Mouse (Mus musculus) gastrocnemius, postnatal 14 days (tissue): ENCODE results near the gene Stil. TPM values are rescaled to one million over a fixed set of nuclear protein-coding genes. Genes with fewer than 3 reads are reported as not detected.
A peak's percentile ranks its signal among the peaks of the same experiment; 100 is the strongest.

Experiments
- DNase-seq: peaks from one replicate; pipeline ENCODE4 v3.0.0; 2021; ENCODE audit warnings: mixed read lengths
- intact Hi-C: fragments of 180-260 bp; cut with DNase I; formaldehyde crosslinking; loops from one replicate; pipeline ENCODE4 v1.15.1; 2025; ENCODE audit warnings: low total_unique reads
- total RNA-seq, 2 experiments: library from RNA; stranded (reverse); gene quantifications; 2 replicates each; pipeline ENCODE4 v1.2.3; 2021

Stil gene
- total RNA-seq, 2 experiments from 2014 or later: 0.84 to 0.86 TPM

DNA sequence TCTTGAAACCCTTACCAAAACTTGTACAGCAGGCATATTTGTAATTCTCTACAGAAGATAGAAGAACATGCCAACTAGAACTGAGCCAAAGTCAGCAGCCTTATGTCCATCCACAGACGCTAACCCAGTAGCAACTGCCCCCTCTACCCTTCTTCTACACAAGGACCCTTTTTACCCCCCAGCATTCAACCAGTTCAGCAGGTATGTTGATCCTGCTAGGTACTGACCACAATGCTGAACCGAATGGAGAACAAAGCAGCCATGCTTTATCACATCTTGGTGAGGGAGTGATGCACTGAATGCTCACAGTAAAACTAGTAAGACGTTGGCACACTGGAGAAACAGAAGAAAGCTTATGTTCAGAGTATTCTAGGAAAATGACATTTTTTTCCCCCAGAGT lies 45.7 kb downstream of the Stil start:
- no peak for DNase-seq
- intact Hi-C loops: no loop called here

DNA sequence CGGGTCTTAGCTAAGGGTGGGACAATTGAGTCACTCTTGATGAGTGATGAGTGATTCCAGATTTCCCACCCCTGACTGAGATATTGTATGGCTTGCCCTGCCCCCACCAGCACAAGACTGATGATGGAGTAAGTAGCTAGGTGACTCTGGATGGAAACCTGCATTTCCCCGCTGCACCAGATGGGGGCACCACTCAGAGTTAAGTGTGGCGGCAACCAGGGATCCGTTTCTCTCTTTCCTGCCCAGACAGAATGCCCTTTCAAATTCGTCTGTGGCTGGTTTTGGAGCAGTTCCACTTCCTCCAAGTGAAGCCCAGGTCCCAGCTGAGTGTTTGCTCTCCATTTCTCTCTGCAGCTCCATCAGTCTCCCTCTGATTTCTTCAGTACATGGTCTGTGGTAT lies 47.8 kb downstream of the Stil start:
- intact Hi-C loops: no loop called here

GRCm38 (mm10) chr4:115048190-115048589 lies 48.2 kb downstream of the Stil start:
- intact Hi-C loops: no loop called here
- no peak for DNase-seq

More for the DNA sequence above, 47.8 kb downstream of the Stil start:
- peak; percentile 29 for DNase-seq

DNA sequence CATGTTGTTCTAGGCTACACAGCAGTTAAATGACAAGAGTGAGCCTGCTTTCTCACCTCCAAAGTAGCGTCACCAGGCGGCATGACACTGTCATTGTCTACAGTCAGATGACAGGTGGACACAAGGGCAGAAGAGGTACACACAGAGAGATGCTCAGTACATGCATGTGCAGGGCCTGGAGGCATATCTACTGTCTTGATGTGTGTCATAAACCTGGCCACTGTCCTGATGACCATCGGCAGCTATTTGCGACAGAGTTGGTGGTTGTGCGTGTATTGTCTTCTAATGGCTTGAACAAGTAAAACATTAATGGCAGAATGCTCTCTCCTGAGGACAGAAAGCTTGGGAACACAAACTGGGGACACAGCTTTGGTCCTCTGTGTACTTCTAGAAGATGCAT lies 51.3 kb downstream of the Stil start:
- intact Hi-C loops: no loop called here
- DNase-seq: no peak

GRCm38 (mm10) chr4:115052343-115053005 lies 52.5 kb downstream of the Stil start:
- intact Hi-C loops: no loop called here

DNA sequence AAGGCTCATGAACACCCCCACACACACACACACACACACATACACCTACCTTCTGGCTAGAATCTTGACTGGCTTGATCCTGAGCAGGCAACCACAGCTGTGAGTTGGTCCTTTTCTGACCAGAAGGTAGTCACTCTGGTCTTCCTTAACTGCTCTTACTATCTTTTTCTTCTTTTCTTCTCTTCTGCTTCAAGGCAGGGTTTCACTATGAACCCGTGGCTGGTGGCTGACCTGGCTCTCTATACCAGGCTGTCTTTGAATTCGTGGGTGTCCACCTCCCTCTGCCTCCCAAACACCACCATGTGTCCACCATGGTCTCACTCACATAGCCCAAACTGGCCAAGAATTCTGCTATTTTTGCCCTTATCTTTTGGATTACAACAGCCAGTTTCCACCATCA lies 55.1 kb downstream of the Stil start:
- intact Hi-C loops: no loop called here
- no peak for DNase-seq

More at GRCm38 (mm10) chr4:115052343-115053005, 52.5 kb downstream of the Stil start:
- DNase-seq: peak; percentile 59

- no peak for DNase-seq
- intact Hi-C loops: no loop called here
These were observed 55.7 kb downstream of the Stil start for GRCm38 (mm10) chr4:115055691-115056090.

DNA sequence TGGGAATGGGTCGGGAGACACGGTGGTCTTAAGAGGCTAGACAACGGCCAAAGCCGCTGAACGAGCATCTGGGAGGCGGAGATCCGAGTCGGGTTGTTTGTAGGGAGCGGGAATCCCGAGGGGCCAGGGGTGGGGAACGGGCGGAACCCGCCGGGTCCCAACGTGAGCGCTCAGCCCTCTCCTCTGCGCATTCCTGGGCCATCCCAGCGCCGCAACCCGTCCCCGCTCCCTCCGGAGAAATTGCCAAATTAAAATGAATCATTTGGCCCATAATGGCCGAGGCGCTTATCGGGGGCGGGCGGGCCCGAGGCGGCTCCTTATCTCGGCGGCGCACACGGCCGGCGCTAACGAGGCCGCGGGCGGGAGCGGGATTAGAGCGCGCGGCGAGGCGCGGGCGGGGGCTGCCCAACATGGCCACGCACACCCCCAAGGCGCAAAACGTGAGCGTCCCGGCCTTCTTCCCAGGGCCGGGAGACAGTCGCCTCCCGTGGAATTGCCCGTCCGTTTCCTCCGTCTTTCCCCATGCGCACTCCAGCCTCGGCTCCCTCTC lies 56.5 kb downstream of the Stil start, which contains the start of gene Tal1:
Gene Tal1, plus strand, starts transcription at position 56 of the 550 bp plus-strand sequence.
- no peak for DNase-seq
- intact Hi-C loops: no loop called here

DNA sequence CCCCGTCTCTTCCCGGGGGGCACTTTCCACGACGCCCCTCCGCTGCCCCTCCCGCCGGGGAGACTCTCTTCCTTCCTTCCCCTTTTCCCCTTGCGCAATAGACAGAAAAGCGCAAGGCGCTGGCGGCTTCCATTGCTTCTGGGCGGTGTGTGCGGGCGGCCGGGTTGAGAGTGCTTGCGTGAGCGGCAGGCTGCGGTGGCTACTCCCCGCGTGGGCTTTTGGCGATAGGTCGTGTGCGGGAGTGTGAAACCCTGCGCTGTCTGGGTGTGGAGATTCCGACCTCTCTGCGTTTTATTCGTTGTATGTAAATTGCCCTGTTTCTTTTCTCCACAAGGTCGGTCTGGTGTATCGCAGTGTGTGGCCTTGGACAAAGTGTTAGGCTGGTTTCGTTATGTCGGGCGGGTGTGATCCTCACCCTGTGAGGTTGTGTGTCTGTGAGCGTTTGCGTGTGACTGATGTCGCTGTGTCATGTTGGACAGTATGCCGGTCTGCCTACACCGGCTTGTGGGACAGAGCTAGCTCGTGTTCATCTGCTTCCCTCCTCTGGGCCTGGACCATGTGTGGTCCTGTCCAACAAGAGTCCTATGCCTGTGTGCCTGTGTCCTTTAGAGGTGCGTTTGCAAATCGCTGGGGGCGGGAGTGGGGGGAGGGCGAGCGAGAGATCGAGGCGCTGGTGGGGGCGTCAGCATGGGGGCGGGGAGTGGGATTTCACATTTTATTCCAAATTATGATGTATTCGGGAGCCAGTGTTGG lies 57.1 kb downstream of the Stil start:
- intact Hi-C loops: no loop called here
- peak; percentile 42 for DNase-seq

- no peak for DNase-seq
- intact Hi-C loops: no loop called here
These were observed 57.8 kb downstream of the Stil start for GRCm38 (mm10) chr4:115057674-115058316.

DNA sequence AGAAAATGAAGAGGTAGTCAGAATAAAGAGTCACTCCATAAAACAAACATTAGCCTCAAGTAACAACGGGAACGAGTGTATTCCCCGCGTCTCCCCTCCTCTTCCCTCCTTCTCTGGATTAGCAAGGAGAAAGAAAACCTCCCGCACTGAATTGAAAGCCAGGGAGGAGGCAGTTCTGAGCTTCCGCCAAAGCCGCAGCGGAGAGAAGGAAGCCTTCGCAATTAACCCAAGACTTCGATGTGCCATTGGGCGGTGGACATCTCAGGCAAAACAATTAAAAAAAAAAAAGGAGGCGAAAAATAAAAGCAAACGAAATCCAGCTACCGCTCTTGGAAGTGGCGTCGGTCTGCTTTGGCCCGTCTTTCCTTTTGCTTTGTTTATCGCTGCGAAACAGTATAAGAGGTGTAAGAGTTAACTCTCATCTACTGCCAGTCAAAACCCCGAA lies 58.4 kb downstream of the Stil start:
- DNase-seq: no peak
- intact Hi-C loops: no loop called here

DNA sequence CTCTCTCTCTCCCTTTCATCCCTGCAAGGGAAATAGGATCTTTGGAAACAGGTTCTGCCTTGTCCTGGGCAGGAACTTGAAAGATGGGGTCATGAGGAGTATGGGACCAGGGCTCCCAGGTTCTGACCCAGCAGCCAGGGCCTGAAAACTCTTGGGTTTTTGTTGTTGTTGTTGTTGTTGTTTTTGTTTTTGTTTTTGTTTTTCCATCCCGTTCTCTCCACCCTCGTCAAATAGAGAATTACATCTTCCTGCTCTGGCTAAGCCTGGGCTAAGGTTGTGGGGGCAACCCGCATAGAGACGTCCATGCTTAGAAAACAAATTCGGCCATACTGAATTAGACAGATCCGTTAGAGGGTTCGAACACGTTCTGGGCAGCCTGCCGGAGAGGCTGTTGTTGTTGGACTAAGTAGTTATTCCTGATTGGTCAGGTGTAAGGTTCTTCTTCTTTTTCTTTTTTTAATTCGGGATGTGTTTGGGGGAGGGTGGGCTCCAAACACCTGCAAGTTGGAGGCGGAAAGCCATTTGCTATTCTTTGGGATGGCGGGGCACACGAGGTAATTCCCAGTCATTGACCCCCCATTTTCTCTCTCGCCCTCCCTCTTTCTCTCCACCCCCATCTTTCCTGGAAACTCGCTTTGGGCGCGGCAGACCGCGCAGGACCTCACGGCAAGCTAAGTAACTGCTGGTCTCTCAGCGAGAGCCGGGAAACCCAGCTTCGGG lies 59.1 kb downstream of the Stil start:
- intact Hi-C loops: no loop called here
- DNase-seq: no peak

DNA sequence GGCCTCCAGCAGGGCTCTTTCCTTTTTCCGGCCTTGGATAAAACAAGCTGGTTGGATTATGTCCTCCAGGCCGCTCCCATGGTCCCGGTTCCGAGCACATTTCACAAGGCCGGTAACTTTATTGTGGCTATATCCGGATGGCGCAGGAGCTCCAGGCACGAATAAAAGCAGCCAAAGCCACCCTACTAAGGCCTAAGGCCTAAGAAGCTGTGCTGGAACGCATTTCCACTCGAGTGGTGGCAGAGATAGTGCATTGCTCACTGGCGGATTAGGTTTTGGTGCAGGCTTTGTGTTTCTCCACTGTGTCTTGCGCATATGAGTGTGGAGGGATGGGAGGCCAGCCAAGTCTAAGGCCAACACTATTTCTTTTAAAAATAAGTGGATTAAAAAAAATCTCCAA lies 59.9 kb downstream of the Stil start:
- intact Hi-C loops: no loop called here
- no peak for DNase-seq

- intact Hi-C loops: no loop called here
- no peak for DNase-seq
These were observed 60.8 kb downstream of the Stil start for GRCm38 (mm10) chr4:115060753-115061152.

DNA sequence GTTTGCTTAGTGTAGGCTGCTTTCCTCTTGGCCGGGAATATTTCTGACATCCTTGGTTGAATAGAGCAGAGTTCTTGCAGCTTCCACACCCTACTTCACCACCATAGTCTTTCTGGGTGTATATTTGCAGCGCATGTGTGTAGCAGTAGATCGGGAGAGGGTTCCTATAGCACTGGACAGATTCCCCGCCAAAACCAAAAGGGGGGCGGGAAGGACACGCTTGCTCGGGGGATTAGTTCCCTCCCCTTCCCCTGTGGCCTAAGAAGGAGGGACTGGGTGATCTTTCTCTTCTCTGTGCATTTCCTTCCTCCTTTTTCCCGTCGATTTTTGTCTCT lies 62.5 kb downstream of the Stil start:
- no peak for DNase-seq
- intact Hi-C loops: no loop called here

GRCm38 (mm10) chr4:115062875-115063517 lies 63.0 kb downstream of the Stil start:
- peak; percentile 21 for DNase-seq
- intact Hi-C loops: no loop called here

DNA sequence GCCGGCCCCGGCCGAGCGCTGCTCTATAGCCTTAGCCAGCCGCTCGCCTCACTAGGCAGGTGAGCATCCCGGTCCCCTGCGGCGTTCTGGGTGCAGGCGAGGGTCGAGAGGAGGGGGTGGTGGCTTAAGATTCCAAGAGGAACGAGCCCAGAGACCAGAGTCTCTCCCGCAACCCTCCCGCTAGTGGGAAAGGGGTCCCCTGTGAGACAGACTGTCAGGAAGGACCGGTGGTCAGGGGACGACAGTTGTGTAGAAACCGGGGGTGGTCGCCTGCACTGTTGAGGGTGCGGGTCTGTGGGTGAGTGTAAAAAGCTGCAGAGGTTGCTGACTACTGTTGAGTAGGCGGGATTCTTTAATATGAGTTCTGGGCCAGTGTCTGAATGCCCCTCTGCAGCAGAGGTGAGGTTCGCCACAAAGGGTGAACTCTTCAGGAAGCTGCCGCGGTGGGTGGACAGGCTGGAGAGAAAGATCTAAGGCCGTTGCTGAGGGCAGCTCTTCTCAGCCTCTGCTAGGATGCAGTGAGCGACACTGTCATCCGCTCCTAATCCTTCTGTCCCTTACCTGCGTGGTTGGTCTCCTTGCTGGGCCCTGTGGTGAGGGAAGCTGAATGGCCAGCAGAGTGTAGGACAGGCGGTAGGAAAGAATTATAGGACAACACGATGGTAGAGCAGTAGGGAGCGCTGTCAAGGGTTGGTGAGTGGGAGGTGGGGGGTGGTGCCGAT lies 63.7 kb downstream of the Stil start:
- intact Hi-C loops: no loop called here

DNA sequence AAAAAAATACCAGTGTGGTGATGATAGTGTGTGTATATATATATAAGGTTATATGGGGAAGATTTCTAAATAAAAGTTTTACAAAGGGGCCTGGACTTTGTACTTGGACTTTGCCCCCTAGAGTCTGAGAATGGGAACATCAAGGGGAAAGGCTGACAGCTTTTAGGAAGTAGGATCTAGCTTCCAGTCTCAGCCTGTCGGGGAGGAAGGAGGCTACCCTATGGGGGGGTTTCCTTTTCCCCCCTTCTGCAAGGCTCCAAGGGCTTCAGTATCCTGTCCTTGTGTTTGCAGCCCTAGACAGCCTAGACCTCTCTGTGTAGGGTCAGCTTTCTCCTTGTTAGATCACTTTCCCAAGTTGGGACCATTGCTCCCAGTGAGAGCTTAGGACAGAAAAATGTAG lies 71.7 kb downstream of the Stil start:
- intact Hi-C loops: no loop called here
- DNase-seq: no peak

More for the DNA sequence above, 63.7 kb downstream of the Stil start:
- no peak for DNase-seq

GRCm38 (mm10) chr4:115074789-115075188 lies 74.8 kb downstream of the Stil start:
- DNase-seq: no peak
- intact Hi-C loops: no loop called here
